Mouse (Mus musculus): ENCODE data around the gene Tead1.

Tead1 gene

DNA sequence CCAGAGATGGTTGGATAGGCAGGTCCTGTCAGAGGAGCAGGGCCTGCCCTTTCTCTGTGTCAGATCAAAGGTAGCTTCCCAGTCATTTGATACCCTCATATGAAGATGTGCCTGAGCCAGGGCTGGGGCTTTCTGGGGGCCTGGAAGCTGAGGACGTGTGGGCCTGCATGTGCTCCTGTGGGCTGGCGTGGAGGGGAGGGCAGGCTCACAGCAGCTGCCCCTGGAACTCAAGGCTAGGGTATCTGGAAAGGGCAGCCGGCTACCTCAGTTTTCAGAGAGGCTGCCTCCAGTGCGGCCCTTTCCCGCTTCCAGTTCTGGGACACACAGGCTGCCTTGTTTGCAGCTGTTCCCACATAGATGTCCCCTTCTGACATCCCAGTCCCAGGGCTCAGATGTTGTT, 96.7 kb downstream of the Tead1 start:
- DNase-seq (ENCODE audit: low spot score in 2 of 2) = no peak

DNA sequence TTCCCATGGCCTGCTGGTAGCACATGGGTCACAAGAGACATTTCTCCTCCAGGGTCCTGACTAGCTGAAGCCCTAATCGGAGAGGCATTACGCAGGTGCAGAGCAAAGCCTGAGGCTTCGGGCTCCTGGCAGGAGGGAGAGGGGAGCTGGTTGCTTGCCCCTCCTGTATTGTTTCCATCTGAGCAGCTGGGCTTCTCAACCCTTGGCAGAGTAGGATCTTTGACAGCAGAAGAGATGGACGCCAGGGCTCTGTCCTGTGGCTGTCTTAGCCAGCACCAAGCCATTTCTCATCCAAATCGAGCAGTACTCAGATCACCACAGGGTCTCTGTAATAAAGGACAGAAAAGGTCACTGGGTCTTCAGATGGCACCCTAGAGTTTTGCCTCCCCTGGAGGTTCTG, 97.6 kb downstream of the Tead1 start:
- no peak for DNase-seq (ENCODE audit: low spot score in 2 of 2)

DNA sequence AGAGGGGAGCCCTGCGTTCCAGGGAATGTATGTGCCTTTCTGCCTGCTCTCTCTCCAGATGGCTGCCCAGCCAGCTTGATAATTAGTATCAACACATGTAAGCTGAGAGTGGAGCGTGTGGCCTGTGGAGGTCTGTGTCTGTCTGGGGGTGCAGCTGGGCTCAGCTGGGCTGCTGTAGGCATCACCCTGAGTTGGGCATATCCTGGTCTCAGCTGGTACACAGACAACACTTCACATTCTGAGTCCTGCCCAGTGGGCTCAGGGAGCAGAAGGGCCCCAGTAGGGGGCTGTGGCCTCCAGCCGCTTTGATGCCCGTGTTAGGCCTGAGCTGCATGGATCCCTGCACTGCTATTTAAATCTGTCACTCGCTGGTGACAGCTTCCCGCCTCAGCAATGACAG, 100.5 kb downstream of the Tead1 start:
- no peak for DNase-seq (ENCODE audit: low spot score in 2 of 2)

DNA sequence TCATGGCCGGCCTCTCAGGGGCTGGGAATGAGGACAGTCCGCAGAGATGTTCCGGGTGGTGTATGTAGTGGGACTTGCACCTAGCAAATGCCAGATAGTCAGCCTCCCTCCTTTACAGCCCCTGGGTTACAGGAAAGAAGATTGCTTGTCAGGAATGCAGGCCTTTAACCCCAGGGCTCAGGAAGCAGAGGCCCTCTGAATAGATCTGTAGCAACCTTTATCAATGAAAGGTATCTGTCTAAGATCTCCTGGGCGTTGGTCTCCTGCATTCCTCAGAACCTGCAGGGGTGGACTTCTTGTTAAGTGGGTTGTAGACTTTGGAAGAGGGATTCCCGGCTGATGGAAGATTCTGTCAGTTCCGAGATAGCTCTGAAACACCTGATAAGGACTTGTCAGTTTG, 101.8 kb downstream of the Tead1 start:
- no peak for DNase-seq (ENCODE audit: low spot score in 2 of 2)

DNA sequence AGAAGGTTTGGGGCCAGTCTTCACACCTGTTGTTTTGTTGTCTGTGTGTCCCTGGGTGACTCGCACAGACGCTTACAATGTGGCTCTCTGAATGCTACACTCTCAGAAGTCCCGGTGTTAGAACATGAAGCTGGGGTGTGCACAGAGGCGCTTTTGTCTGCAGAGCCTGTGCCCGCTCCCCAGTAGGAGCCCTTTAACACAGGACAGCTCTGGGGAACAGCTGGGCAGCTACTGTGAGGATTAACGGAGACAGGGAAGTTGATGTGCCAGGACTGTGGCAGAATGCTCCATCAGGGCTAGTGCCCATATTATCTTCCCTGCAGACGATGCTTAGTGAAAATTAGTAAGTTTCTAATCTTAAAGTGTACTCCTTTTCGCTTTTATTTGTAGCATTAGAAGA, 102.9 kb downstream of the Tead1 start:
- DNase-seq (ENCODE audit: low spot score in 2 of 2) = no peak

DNA sequence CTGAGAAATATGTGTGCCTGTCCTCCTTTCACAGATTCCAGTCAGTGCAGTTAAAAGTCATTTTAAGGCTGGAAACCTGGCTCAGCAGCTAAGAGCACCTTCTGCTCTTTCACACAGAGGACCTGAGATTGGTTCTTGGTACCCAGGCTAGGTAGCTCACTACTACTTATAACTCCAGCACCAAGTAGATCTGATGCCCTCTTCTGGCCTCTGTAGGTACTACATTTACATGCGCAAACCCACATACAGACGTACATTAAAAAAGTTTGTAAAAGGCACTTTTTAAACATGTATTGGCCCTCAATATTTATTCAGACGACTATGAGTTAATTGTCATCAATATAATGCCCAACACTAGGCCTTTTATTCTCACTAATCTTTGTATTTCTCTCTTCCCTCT, 105.2 kb downstream of the Tead1 start:
- DNase-seq (ENCODE audit: low spot score in 2 of 2) = no peak

DNA sequence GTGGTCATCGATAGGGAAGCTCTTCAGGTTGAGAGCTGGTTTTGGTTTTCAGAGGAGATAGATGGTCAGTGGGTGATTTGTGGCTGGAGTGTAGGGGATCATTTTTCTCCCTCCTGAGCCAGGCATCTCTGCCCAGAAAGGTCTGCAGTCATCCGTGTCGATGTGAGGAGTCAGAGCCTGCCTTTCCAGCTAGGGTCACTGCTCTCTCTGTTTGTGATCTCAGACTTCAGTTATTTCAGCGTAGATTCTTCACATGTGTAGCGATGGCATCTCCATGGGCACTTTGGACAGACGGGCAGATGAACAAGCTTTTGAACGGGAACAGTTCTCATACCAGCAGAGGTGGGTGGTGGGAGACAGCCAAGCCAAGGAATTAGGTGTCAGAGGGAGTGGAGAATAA, 106.2 kb downstream of the Tead1 start:
- DNase-seq (ENCODE audit: low spot score in 2 of 2) = no peak

DNA sequence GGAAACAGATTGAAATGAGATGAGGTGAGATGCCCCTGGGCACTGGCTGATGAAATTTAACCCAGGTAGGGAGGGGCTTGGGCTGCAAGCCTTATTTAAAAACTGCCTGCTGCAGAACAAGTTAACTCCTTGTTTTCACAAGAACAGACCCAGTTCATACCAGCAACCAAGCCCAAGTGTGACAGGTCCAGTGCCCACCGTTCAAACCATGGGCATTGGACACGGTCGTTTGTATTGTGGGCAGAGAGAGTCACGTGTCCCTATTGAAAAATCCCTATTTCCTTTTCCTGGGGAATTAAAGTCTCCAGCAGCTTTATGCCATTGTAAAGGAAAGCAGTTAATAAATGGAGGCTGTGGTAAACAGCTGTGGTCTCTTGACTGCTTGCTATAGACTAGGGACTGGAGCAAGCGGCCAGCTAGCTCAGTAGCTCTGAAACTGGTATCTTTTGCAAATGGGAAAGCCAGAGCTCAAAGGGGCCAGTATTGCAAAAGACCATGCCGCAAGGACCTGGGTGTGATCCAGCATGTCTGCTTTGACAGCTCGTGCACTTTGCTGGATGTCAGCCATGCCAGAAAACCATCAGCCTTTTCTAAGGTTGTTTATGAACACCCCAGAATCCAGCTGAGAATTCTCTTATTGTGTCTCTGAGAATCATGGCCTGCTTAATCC, 107.6 kb downstream of the Tead1 start:
- DNase-seq (ENCODE audit: low spot score in 2 of 2) = peak in 1 of 2 experiments; percentile 36

DNA sequence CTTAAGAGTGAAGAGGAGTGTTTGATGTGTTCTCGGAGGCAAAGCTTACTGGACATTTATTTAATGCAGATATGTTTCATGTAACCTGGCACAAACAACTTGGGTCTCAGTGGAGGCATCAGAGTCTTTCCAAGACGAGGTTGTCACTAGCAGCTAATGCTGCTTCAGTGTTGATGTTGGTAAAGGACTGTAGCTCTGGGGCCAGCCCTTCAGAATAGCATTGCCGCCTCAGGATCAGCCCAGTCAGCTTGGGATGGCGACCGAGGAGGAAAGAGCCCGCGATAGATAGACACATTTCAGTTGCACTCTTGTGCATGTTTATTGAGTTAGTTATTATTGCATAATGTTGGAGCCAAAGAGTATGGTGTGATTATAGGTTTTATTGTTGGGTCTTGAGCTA, 108.2 kb downstream of the Tead1 start:
- DNase-seq (ENCODE audit: low spot score in 2 of 2) = no peak

DNA sequence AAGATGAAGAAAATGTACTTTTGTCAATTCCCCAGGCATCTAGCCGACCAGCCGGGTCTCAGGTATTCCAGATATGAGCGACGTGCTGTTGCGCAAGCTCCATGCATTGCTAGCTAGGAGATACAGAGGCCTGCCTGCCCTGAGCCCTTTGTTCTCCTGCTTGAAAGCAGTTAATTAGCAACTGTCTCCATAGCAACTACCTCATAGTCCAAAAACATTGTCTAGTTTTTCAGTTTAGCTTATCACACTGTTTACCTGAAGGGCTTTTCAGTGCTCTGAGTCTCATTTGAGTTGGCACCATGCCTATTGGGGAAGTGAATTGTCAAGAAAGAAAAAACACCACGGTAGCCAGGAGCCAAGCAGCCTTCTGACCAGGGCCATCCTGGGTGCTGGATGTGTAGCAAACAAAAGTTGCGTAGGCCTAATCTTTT, 109.2 kb downstream of the Tead1 start:
- DNase-seq (ENCODE audit: low spot score in 2 of 2) = no peak

DNA sequence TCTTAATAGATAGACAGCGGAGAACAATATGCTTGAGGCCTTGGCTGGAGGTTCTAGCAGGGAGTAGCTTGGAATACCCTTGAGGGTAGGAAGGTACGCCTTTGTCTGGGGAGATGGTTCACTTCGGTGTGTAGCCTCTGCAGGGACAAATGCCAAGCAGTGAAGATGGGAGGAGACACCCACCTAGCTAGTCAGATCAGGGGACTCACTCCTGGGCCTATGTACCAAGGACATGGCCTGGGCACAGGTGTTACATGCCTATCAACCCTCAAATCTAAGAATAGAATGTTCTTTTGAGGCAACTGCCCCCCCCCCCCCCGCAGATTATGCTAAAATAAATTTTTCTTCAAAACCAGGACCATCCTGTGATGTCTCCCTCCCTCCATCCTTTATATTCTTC, 110.6 kb downstream of the Tead1 start:
- DNase-seq (ENCODE audit: low spot score in 2 of 2) = no peak

DNA sequence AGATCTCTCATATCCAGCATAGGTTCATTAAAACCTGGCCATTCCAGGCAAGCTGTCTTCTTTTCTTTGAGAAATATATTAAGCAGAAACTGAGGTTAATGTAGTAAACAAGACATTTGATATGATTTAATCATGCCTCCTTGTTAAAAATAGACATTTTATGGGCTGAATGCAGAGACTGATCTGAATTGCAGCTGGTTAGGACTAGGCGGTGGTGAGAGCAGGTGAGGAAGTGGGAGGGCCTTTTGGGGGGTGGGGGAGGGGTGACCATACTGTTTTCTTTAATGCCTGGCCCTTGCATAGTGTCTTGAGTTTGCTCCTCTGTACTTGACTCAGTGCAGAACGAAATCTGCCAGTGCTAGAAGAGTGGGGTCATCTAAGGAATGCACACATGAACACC, 111.2 kb downstream of the Tead1 start:
- no peak for DNase-seq (ENCODE audit: low spot score in 2 of 2)

DNA sequence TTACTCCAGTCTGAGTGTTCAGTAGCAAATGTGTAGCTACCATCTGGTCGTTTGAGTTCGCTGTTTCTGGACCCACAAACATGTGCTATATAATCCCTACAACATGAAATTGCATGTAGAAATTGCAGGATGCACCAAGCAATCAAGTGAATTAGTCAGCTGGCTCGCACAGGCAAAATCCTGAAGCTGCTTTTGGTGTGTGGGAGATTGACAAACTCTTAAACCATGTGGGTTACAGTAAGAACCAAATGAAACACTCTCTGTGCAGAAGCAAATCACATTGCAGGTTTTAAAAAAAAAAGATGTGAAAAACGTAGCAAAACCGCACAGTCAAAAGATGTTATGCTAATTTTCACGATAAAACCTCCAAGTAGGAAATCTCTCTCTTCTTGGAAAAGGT, 113.6 kb downstream of the Tead1 start:
- no peak for DNase-seq (ENCODE audit: low spot score in 2 of 2)

DNA sequence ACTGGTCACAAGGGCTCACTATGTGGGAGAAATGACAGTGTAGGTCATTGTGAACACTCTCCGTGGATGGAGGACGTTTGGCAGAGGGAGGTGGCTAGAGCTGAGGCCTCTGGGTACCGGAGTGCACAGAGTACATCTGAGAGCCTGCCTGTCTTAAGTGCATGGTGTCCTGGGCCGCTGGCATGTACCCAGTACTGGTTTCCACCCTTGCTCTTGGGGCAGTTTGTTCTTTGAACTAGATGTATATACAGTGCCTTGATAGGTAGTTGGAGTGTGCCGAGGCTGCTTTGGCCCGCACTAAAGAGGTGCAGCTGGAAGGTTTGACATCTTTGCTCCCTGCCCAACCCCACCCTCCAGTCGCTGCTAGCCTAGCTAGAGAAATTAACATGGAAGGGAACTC, 114.8 kb downstream of the Tead1 start:
- DNase-seq (ENCODE audit: low spot score in 2 of 2) = no peak

DNA sequence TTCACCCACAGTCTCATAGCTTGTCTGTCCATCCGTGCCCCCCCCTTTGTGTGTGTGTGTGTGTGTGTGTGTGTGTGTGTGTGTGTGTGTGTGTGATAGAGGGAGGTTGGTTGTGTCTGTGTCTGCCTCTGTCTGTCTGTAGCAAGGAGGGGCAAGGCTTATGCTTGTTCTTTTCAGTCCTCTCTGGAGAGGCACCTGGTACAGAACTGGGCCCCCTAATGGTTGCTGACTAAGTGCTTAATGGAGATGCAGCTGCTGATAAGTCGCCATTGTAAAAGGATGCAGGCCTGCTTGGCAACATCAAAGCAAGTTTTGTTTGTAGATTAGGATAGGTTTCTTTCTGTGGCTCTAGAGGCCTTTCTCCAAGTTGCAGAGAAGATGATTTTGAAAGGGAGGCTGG, 115.4 kb downstream of the Tead1 start:
- DNase-seq (ENCODE audit: low spot score in 2 of 2) = no peak

DNA sequence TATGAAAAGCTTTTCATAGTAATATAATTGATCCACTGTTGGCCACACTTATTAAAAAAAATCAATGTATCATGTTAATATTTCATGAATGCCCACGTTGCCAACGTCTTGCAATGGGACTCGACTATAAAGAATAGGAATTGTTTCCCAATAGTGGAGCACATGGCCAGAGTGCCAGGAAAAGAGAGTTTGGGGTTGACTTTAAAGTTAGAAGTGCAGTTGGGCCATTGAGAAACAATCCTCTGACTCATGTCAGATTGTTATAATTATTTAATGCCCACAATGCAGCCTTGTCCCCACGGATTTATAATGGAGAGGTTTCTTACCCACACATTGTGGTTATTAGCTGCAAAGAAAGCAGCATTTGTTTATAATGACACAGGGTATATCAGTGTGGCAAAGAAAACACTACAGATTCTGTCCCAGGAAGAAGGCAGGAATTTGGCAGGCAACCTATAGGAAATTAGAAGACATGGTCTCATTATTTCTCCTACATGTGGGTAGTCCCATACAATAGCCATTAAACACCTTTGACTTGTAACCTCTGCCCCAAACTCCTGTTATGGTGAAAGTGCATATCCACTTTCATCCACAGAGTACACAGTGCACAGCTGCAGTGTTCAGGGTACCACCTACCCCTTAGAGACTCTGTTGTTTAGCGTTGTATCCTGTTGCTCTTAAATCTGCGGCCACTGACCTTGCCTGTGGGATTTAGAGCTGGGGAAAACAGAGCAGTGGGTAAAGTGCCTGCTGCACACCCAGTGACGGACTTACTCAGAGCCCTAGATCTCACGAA, 118.6 kb downstream of the Tead1 start:
- no peak for DNase-seq (ENCODE audit: low spot score in 2 of 2)

DNA sequence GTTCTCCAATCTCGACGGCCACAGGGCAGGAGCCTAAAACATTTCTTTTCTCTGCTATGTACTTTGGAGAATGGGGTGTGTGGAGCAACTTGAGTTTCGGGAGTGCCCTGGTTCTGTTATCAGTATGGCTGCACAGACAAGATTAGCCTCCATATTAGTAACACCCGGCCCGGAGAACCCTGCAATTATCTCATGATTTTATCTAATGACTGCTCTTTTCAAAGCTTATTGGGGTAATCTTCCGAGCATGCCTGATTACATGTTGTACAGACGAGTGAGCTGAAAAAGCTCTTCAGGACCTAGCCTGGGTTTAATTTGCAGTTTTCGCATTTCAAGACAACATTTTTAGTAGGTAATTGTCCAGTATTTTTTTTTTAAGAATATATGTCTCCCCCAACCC, 122.6 kb downstream of the Tead1 start:
- DNase-seq (ENCODE audit: low spot score in 2 of 2) = no peak

DNA sequence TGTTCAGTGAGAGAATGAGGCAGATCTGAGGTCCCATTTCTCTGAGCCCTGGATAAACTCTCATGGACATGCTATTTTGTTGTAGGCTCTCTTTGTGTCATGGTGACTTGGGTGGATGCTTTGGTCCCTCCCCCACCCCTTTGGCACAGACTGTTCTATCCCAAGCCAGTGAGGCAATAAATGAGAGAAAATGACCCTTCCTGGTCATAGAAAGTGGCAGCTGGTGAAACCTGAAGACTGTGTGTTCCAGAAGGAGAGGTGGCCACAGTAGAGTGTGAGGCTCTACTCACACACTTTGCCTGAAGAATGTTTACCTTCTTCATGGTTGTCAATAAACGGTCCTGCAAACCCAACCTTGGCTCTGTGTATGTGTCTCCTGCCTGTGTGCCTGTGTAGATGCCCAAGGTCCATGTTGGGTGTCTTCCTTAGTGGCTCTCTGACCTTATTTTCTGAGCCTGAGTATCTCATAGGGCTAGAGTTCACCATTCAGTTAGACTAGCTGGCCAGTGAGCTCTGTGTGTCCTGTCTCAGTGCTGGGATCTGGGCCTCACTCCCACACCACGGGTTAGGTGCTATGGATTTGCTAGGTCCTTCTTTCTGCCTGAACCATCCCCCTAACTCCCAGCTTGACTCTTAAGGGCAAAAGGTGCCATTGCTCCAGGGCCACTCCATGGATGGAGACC, 127.7 kb downstream of the Tead1 start:
- DNase-seq (ENCODE audit: low spot score in 2 of 2) = no peak

DNA sequence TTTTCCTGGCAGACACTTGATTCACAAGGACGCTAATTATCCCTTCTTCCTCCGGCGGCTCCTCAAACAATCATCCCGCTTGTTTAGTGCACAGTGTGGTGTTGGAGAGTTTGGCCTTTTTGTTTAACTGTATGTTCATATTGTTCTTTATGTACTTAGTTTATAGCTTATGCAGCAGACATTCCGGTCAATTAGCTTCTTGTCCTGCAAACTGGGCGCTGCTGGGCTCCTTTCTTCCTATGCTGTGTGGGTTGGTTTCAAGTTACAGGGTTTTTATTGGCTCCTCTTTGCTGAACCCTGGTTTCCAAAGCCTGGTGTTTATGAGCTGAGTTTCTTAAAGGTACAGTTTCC, 128.3 kb downstream of the Tead1 start:
- DNase-seq (ENCODE audit: low spot score in 2 of 2) = no peak

DNA sequence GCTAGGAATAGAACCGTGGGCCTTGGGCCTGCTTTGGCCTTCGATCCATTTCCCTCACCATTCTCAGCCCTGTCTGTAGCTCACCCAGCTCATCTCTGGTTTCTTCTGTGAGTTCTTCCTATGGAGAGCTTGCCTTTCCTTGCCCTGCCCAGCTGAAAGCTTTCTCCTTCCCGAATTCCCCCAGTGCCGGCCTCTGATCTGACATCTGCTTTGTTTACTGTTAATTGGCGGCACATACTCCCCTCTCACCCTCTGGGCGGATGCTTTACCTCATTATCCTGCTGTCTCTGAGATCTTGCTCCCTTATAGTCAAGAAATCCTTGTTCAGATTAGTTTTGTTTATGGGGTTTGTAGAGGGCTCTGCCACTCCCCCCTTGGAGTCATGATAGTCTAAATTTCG, 131.6 kb downstream of the Tead1 start:
- DNase-seq (ENCODE audit: low spot score in 2 of 2) = no peak

DNA sequence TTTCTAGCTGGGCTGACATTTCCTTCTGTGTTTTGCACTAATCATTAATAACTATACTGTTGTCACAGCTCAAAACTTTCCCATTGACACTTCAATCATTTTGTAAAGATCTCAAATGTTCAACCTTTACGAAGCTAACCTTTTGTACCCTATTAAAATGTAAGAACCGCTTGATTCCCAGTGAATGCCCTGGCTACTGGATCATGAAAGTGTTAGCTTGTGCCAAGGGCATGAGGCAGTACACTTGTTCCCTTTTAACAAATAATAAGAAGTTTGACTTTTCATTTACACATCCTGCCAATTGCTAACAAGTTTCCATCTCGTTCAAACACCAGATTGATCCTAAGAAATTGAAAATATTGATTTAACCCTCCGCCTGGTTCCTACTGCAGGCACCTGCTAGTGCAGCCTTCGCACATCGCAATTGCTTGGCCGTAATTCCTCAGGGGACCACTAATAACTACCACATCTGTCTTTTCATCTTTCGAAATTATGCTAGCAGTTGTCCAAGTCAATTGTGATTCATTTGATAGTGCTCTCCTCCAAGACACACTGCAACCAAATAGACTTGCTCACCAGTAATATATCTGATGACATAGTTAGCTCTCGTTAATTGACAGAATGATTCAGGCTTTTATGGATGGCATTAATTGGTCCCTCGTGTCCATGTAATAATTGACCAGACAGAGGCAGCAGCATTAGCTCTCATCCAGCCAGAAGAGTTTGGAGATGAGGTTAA, 133.1 kb downstream of the Tead1 start:
- DNase-seq (ENCODE audit: low spot score in 2 of 2) = no peak

DNA sequence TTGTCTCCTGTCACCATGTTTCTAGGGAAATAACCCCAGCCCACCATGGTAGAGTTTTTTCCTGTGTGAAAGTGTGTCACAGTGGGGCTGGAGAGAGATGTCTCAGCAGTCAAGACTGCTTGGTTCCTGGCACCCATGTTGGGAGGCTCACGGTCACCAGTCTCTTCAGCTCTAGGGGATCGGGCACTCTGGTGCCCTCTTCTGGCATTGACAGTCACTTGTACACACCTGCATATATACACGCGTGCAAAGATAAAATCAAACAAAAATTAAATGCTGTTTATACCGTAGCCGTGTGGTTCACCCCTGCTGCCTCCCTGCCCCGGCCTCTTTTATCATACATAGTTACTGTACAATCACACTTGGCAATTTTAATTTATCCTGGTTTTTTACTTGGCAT, 134.0 kb downstream of the Tead1 start:
- DNase-seq (ENCODE audit: low spot score in 2 of 2) = no peak
